Mouse (Mus musculus): ENCODE measurements around the gene Ghrl.

Ghrl gene

DNA sequence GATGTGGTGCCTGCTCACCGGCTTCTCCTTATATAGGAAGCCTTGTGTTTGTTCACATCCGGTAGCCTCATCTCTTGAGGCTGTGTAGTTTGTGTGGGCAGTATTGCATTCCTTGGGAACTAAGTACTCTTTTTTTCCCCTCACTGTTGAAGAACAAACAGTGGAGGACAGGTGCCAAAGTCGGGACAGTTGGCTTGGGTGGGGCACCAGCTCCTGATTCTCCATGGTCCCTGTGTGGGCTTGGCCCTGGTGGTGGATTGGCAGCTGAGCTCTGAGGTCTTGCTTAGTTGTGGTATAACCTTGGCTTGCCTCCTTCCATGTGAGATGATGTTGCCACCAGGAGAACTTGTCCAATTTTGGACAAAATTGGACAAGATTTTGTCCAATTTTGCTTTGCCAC is at the start of gene Ghrl:
Ghrl (minus strand) TSS at position 3 of the 400 bp plus-strand sequence.
- ChIA-PET POLR2A (interaction anchor here in 2 of 4 experiments (0.8 to 1.5 kb wide), 5 partner anchors 8 to 23 kb away, joined by 3 to 6 read pairs (median 3); partner anchors contain the start of genes Sec13 (in 1 of the 2) and Tatdn2 (in 1 of the 2)), CTCF (interaction anchor here in 2 of 4 experiments (1.1 to 1.2 kb wide), 2 partner anchors 81 to 82 kb away, joined by 3 to 5 read pairs; partner anchors contain the start of gene Irak2 (in 2 of the 2))

DNA sequence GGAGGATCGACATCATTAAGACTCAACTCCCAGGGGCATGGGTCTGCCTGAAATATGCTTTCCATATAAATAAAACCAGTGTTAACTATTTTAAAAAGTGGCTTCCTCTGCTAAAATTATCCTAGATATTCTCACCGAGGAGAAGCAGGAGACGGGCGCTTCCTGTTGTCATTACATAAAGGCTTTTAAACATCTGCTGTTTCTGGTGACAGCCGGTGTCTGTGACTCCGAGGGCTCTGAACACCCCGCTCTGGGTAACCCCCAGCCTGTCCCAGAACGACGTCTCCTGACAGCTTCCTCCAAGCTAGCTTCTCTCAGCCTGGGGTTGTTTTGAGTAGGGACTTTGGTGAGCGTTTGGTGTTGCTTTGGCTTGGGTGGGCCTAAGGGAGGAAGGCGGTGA is 49.1 kb upstream of the Ghrl start:
- ChIA-PET CTCF (no interaction called here), POLR2A (no interaction called here)

GRCm38 (mm10) chr6:113761644-113762043 is 42.0 kb upstream of the Ghrl start:
- POLR2A ChIA-PET, result interaction anchor here in 1 of 4 experiments (1.0 kb wide), 1 partner anchor 100 kb away, joined by 3 read pairs; no protein-coding TSS in a partner anchor
- CTCF ChIA-PET, result interaction anchor here (0.5 to 1.7 kb wide), 34 partner anchors 8 to 1535 kb away, joined by 3 to 14 read pairs (median 4); partner anchors contain the start of genes Tatdn2 (in 2 of the 4) and Irak2 (in 1 of the 4)

- ChIA-PET CTCF (interaction anchor here in 1 of 4 experiments (1.4 kb wide), 1 partner anchor 12 kb away, joined by 4 read pairs; no protein-coding TSS in a partner anchor), POLR2A (interaction anchor here in 2 of 4 experiments (1.0 to 1.2 kb wide), 2 partner anchors 9 to 22 kb away, joined by 3 to 6 read pairs; no protein-coding TSS in a partner anchor)
Observed at GRCm38 (mm10) chr6:113749119-113749685, 29.5 kb upstream of the Ghrl start.

GRCm38 (mm10) chr6:113748351-113748750 is 28.7 kb upstream of the Ghrl start:
- POLR2A ChIA-PET, result interaction anchor here in 2 of 4 experiments (1.0 to 1.6 kb wide), 3 partner anchors 9 to 32 kb away, joined by 3 to 6 read pairs (median 4); no protein-coding TSS in a partner anchor
- CTCF ChIA-PET, result interaction anchor here in 1 of 4 experiments (0.5 kb wide), 1 partner anchor 310 kb away, joined by 3 read pairs; no protein-coding TSS in a partner anchor

DNA sequence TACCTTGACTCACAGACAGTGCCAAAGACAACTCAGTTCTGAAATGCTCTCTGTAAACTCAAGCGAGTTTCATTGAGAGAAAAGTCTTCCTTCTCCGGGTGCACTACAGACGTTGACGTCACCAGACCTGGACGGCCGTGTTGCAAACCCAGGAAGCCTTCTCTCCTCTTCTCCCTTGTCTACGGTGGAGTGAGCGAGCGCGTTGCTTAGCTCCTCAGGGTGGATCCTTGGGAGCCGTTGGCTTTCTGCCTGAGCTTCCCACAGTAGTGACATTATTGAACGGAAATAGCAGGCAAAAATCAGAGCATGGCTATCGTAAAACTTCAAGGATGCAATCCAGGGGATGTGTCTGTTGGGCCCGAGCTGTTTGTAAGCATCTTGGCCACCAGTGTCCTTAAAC is 27.6 kb upstream of the Ghrl start:
- ChIA-PET CTCF (no interaction called here), POLR2A (interaction anchor here in 2 of 4 experiments (1.0 to 1.6 kb wide), 2 partner anchors 11 to 31 kb away, joined by 3 to 4 read pairs; no protein-coding TSS in a partner anchor)

GRCm38 (mm10) chr6:113745117-113745516 is 25.4 kb upstream of the Ghrl start:
- ChIA-PET POLR2A (no interaction called here), CTCF (no interaction called here)

DNA sequence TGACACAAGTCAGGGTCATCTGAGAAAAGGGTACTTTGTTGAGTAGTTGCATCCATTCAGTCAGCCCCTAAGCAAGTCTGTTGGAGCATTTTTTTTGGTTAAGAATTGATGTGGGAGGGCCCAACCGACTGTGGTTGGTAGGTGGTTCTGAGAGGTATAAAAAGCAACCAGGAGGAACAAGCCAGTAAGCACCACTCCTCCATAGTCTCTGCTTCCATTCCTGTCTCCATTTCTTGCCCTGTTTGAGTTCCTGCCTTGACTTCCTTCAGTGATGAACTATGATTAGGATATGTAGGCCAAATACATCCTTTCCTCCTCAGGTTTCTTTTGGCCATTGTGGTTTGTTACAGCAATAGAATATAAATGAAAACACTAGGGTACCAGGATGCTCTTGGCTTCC is 23.4 kb upstream of the Ghrl start:
- POLR2A ChIA-PET, result no interaction called here
- CTCF ChIA-PET, result no interaction called here

- POLR2A ChIA-PET, result interaction anchor here in 1 of 4 experiments (3.6 kb wide), 1 partner anchor 46 kb away, joined by 25 read pairs; the partner anchor contains the start of gene Tatdn2
- CTCF ChIA-PET, result no interaction called here
Observed at GRCm38 (mm10) chr6:113742321-113742720, 22.6 kb upstream of the Ghrl start.

DNA sequence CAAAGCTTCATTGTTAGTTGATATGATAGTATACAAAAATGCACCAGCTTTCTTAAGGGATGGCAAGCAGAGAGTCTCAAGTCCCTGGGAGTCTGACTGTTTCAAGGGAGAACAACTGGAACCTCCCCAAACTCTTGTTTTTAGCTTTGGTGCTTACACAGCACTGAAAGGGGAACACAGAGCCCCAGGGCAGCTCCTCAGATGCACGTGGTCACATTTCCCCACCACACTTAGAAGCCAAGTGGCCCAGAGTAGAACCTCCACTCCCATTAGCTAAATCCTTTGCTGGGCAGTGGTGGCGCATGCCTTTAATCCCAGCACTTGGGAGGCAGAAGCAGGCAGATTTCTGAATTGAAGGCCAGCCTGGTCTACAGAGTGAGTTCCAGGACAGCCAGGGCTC is 21.7 kb upstream of the Ghrl start:
- ChIA-PET POLR2A (interaction anchor here in 2 of 4 experiments (1.4 to 3.6 kb wide), 8 partner anchors 9 to 246 kb away, joined by 3 to 25 read pairs (median 6); partner anchors contain the start of gene Tatdn2 (in 2 of the 2)), CTCF (no interaction called here)

DNA sequence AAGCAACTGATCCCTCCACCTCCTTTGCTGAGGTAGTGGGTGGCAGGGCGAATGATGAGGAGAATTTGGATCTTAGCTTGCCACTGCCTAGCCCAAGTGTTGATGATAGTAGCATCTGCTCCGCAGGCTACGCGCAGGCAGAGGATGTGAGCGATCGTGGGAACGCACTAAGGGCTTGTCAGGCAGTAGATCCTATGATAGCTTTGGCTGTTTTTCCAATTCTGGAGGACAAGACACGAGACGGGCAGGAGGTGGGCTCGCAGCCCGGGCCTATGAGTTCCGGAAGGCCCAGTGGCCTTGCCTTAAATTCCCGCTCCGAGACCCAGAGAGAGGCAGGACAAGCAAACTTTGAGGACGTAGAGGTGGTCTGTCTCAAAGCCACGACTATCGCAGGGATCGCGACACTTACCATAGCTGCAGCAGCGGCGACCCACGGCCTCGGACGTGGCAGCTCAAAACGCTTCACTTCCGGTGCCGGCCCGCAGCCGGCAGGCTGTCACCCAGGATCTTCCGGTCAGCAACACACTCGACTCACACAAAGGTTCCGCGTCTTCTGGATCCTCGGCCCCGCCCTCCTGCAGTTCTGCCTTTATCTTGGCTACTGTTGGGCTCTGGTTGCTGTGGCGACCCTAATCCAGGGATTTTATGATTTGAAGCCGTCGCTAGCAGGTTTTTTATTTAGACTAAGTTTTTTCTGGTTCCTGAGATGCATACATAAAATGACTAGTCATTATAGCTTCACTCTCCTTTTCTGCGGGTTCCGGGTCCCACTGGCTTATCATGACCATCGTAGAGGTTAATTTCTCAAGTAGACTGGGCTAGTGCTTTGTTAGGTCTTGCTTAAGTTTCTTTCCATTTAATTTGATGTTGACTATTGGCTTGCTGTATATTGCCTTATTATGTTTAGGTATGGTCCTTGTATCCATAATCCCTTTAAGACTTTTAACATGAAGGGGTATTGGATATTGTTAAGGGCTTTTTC is 20.8 kb upstream of the Ghrl start, which contains the start of gene Sec13:
Sec13 (minus strand) TSS at position 508 of the 982 bp plus-strand sequence.
- POLR2A ChIA-PET, result interaction anchor here in 3 of 4 experiments (0.7 to 3.6 kb wide), 46 partner anchors 8 to 1862 kb away, joined by 3 to 25 read pairs (median 4); partner anchors contain the start of genes Tatdn2 (in 3 of the 3), Fancd2os (in 1 of the 3), Ghrl (in 1 of the 3) and Irak2 (in 1 of the 3)

DNA sequence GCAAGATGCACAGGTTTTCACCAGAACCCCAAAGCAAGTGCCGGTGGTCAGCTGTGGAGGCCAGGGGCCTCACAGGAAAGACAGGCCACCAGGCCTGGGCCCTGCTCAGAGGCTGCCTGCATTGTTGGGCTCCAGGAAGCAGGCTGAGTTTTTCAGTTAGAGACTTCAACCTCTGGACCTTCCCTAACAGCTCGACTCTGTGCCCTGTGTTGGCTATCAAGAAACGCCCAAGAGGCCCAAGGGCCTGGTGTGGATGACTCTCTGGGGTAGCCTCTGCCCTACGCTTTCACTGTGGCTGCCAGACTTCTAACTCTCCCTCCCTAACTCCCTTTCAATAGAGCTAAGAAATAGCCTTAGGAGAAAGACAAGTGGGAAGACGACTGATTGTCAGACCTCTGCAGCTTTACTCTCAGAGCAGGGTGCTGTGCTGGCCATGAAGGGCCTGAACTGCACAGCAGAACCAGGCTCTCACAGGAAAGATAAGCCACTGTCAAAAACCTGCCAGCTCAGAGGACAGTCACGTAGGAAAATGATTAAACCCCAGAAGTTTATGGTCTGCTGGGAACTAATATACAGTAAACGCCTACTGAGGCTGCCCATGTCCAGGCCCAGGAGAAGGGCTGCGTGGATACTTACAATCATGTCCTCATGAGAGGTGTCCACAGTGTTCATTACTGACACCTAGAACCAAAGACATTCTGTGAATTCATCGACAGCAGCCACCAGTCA is 17.8 kb upstream of the Ghrl start:
- CTCF ChIA-PET, result no interaction called here

More for the DNA sequence above, 20.8 kb upstream of the Ghrl start, which contains the start of gene Sec13:
- CTCF ChIA-PET, result interaction anchor here in 1 of 4 experiments (1.7 kb wide), 1 partner anchor 102 kb away, joined by 4 read pairs; the partner anchor contains the start of gene Irak2

DNA sequence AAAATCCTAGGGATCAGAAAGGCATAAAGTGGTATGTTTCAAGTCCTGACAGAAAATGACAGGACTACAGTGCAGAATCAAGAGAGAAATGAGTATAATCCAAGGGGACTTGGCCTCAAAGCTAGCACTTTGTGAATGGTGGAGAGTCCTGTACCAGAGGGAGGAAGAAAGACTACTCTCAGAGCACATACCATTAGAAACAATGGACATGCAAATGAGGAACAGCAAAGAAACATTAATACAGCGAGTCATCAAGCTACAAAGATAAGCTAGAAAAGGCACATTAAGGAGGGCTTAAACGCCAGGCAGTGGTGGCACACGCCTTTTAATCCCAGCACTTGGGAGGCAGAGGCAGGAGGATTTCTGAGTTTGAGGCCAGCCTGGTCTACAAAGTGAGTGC is 11.6 kb upstream of the Ghrl start:
- CTCF ChIA-PET, result no interaction called here
- POLR2A ChIA-PET, result interaction anchor here in 2 of 4 experiments (0.6 to 2.9 kb wide), 3 partner anchors 9 to 34 kb away, joined by 3 to 11 read pairs (median 3); partner anchors contain the start of genes Sec13 (in 1 of the 2) and Tatdn2 (in 1 of the 2)

More for the DNA sequence above, 17.8 kb upstream of the Ghrl start:
- POLR2A ChIA-PET, result interaction anchor here in 2 of 4 experiments (0.9 to 2.6 kb wide), 7 partner anchors 11 to 99 kb away, joined by 3 to 10 read pairs (median 4); partner anchors contain the start of genes Irak2 (in 1 of the 2) and Tatdn2 (in 1 of the 2)

- ChIA-PET CTCF (no interaction called here), POLR2A (interaction anchor here in 2 of 4 experiments (0.5 to 4.6 kb wide), 9 partner anchors 8 to 532 kb away, joined by 3 to 19 read pairs (median 4); partner anchors contain the start of genes Sec13 (in 2 of the 2) and Ghrl (in 1 of the 2))
Observed at GRCm38 (mm10) chr6:113728181-113728580, 8.5 kb upstream of the Ghrl start.

DNA sequence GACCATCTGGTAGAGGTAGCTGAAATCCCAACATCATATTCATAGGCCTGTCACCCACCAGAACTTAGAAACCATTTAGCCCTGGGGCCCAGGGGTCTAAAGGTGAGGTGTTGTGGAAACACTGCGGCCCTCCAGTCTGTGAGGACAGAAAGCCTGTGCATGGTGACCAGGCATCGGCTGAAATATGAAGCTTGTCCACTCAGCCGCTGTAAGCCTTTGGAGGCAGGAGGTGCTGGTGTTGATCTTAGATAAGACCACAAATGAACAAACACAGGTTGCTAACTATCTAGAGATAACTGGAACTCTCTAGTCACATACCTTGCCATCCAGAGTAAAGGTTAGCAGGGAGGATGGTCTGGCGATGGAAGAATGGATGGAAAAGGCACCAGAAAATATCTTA is 1.4 kb upstream of the Ghrl start:
- ChIA-PET POLR2A (interaction anchor here in 2 of 4 experiments (1.0 to 1.6 kb wide), 4 partner anchors 13 to 23 kb away, joined by 3 to 5 read pairs (median 5); partner anchors contain the start of gene Sec13 (in 1 of the 2)), CTCF (no interaction called here)

DNA sequence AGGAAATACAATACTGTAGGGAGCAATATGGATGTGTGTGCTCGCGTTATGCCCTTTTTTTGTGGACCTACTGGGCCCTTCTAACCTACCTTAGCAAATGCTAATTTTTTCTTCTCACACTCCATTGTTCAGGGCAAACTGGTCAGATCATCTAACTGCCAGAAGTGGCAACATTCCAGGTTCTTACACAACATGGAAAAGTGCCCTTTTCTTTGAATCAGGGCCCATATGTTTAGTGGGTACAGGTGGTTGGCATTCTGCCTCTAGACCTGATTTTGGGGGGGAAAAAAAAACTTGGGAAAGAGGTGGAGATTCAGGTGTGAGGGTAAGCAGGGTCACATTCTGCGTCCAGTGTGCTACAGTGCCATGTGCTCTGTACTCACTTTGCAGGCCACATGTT is 2.1 kb downstream of the Ghrl start:
- CTCF ChIA-PET, result no interaction called here
- POLR2A ChIA-PET, result interaction anchor here in 2 of 4 experiments (1.1 to 4.6 kb wide), 6 partner anchors 9 to 35 kb away, joined by 3 to 25 read pairs (median 7); partner anchors contain the start of genes Tatdn2 (in 2 of the 2) and Sec13 (in 1 of the 2)

DNA sequence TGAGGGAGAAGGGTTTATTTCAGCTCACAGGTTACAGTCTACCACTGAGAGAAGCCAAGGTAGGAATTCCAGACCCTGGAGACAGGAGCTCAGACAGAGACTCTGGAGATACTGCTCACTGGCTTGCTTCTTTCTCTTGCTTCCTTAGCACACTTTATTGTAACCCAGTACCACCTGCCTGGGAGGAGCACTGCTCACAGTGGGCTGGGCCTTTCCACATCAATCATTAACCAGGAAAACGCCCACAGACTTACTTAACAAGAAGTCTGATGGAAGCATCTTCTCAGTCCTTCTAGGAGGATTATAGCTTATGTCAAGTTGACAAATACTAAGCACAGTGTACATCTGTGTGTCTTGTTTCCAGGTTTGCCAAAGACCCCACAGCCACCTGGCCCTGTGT is 4.9 kb downstream of the Ghrl start:
- ChIA-PET POLR2A (interaction anchor here in 3 of 4 experiments (0.5 to 4.7 kb wide), 12 partner anchors 8 to 151 kb away, joined by 3 to 25 read pairs (median 6); partner anchors contain the start of genes Tatdn2 (in 3 of the 3) and Sec13 (in 1 of the 3)), CTCF (interaction anchor here in 1 of 4 experiments (1.0 to 1.1 kb wide), 2 partner anchors 8 to 19 kb away, joined by 3 read pairs; no protein-coding TSS in a partner anchor)
